Mouse (Mus musculus) R1 (cell line): ENCODE measurements around the gene Arxes1.
"Not testable (repeated sequence)": the region's sequence is repeated elsewhere in the genome, so short reads cannot be mapped to it uniquely, and the experiment has no call there.

Experiments
- DNase-seq: peaks from one replicate; pipeline ENCODE4 v3.0.0-alpha.2; 2018; ENCODE audit warnings: low read depth, low spot score

Gene Arxes1

DNA sequence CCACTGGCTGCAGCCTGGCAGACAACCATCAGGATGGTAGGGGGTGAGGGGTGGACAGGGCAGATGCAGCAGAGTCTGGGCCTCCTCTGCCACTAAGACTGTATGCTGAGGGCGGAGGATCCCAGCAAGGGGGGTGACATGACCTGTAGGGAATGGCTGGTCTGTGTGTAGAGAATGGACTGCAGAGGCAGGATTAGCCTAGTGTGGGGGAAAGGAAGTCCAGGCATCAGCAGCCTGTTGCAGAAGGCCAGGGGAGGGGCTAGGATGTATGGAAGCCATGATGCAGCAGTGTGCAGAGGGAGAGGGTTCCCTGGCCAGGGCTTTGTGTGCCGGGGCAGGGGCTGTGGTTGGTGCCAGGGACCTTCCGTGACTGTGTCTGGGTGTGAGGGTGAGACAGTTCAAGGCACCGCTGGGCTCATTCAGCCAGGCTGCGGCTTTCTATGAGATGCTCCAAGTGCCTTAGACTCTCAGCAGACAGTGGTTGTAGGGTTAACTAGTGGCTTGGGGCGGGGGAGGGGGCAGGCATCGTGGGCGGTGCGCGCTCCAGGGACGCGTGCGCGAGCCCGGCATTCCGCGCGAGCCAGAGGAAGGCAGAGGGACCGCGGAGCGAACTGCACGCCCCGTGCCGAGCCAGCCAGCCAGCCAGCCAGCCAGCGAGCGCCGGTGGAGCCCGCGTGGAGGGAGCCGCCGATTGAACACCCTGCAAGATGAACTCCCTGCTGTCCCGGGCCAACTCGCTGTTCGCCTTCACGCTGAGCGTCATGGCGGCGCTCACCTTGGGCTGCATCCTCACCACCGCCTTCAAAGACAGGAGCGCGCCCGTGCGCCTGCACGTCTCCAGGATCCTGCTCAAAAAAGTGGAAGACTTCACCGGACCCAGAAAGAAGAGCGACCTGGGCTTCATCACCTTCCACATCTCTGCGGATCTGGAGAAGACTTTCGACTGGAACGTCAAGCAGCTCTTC is at the start of gene Arxes1:
Gene Arxes1 (plus strand): TSS at position 569 of the 965 bp plus-strand sequence.
- DNase-seq = peak; percentile 31

DNA sequence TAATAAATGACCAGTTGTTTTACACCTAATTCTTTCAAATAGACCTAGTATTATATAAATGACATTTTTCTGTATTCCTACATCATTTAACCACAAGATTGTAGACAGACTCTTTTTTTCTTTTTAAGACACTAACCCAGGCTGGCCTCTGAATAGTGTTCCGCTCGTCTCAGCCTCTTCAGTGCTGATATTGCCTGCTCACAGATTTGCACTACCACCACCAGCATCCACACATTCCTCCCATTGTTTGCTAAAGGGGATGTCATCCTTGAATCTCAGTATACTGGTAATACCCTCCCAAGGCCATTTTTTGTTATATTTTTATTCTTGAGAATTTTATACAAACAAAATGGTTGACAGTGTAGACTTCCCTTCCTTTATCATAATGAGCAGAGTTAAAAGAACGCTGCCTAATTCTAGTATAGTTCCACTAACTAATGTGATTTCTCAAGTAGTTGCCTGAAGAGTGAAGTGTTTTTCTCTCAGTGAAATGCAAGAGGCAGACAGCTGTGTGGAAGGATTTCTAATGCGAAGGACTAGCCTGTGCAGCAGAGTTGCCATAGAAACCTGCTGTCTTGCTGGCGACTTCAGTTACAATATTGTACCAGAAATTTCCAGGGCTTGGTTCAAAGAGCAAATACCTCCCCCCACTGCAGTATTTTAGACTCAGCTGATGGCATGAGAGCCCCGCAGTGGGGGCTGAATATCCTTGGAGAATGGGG is 48.5 kb upstream of the Arxes1 start:
- no peak for DNase-seq

DNA sequence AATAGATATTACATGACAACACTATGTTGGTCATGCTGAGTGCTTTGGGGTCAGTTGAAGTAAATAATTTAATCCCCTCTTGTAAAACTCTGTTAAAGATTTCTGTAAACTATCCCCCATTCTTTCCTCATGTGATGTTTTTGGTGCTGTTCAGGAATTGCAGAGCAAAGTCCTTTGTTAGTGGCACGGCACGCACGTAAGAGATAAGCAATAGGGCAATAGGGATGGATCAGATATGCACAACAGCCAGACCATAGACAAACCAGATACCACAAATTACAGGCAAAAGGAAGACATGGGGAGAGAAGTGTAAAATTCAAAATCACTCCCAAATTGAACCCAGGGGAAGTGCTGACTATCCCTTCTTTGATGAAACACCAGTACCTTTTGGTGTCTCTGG is 46.9 kb upstream of the Arxes1 start:
- no peak for DNase-seq

DNA sequence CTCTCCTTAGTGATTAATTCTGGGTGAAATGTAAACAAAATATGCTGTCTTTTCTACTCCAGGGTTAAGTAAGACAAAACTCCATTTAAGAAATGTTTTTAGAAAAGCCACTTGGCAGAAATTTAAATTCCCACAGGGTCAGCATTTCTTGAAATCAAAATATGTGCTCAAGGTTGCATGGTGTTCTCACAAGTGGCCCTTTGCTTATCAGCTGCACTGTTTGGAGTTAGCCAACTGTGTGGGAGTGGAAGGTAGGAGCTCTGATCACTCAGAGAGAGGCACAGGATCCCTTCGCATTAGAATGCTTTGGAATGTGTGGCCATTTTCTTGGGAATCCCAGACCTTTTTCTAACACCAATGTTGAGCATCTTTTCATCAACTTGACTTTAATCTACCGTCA is 42.5 kb upstream of the Arxes1 start:
- no peak for DNase-seq

DNA sequence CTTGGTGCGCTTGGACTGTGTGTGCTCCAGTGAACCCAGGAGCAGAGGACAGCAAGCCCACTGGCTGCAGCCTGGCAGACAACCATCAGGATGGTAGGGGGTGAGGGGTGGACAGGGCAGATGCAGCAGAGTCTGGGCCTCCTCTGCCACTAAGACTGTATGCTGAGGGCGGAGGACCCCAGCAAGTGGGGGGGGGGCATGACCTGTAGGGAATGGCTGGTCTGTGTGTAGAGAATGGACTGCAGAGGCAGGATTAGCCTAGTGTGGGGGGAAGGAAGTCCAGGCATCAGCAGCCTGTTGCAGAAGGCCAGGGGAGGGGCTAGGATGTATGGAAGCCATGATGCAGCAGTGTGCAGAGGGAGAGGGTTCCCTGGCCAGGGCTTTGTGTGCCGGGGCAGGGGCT is 40.0 kb upstream of the Arxes1 start:
- peak; percentile 36 for DNase-seq

DNA sequence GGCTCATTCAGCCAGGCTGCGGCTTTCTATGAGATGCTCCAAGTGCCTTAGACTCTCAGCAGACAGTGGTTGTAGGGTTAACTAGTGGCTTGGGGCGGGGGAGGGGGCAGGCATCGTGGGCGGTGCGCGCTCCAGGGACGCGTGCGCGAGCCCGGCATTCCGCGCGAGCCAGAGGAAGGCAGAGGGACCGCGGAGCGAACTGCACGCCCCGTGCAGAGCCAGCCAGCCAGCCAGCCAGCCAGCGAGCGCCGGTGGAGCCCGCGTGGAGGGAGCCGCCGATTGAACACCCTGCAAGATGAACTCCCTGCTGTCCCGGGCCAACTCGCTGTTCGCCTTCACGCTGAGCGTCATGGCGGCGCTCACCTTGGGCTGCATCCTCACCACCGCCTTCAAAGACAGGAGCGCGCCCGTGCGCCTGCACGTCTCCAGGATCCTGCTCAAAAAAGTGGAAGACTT is 39.5 kb upstream of the Arxes1 start, which contains the start of gene Arxes2:
Gene Arxes2 (plus strand): TSS at position 161 of the 456 bp plus-strand sequence.
- DNase-seq = not testable (repeated sequence)

DNA sequence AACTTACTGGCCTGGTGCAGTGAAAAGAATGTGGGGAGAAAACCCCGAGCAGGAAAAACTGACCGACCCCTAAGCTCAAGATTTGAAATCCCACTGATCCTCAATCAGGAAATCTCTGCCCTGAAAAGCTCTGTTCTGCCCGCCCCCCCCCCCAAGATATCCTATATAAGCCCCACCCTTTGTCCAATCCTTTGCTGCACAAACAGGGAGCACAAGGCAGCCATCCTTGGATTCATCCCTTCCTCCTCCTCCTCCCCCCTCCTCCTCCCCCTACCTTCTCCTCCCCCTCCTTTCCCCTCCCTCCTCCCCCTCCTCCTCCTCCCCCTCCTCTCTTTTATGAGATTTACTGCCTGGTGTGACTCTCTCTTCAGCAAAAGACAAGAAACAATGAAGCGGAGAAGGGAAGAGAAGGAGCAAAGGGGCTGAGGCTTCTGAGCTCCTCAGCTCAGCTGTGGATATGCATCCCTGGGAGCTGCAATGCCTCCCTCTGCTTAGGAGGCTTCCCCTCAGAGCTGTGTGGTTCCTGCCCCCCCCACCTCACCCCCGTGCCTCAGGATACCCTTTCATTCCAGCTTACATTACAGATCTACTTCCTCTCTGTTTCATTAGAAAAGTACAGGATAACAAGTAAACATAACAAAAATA is 25.8 kb upstream of the Arxes1 start:
- no peak for DNase-seq

DNA sequence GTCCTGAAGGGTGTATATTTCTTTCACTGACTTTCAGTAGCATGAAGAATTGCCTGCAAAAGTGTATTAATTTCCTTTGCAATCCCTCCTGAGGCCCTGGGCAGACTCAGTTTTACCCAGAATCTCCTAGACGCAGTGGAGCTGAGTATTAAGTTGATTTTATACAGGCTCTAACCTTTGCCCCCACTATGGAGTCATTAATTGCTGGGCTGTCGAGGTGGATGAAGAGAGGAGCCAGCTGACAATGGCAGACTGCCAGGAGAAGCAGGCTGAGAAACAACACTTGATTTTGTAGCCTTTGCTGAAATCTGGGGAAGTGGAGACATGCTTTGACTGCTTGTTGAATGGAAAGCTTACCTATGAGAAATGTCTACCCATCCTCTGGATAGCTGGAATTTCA is 18.8 kb upstream of the Arxes1 start:
- DNase-seq = no peak

DNA sequence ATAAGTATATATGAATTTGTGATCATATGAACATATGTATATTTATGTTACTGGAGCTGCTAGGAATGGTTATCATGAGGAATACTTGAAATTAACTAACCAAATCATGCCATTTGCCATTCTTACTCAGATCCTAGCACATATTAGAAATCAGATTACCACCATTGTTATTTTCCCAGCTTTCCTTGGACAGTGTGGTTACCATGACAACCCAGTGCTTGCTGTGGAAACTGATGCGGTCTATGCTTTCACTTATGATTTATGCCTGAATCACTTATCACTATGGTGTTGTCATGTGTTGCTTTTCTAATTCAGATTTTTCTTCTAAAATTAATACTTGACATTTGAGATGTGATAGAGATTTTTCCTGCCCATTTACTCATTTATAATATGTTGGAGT is 2.8 kb upstream of the Arxes1 start:
- no peak for DNase-seq

DNA sequence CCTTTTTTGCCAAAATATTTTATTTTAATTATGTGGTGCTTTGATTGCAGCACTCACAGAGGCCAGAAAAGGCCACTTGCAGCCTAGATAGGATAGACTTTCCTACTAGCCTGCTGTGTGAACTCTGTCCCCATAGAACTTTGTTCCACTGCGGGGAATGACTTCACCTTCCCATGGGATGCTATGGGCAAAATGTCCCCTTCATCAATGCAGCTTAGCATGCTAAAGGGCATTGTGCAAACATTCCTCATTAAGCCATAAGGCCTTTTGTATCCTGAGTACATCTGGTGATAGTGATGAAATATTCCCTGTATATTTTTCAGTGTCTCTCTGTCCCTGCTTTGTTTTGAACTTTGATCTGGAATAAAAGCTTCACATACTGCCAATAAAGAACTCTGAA is 10.6 kb downstream of the Arxes1 start:
- DNase-seq = no peak

DNA sequence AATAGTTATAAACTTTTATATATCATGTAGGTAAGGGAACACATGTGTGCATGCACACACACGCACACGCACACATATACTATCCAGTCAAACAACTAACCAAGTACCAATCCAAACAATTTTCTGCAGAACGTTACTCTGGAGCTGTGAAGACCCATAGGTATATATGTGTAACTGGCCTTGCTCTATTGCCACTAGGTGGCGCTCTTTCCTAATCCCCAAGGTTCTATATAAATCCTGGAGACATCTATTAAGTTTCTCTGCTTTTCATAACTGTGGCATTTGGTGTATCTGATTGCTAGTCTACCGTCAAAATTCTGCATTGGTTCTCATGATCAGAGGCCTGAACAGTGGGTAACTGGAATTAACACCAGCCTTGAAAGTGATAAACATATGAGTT is 14.4 kb downstream of the Arxes1 start:
- peak; percentile 63 for DNase-seq

DNA sequence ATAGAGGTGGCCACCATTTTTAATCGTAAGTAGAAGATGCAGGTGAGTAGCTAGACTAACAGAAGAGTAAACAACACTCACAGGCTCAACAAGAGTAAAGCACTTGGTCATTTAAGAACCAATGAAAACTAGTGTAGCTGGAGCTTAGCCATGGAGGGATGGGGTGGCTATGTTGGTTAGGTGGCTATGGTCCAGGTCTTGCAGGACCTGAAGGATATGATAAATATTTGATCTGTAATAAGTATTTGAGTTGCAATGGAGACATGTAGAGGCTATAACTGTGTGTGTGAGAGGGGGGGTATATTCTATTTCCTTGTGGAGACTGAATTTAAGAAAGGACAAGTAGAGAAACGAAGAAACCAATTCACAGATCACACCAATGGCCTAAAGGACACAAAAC is 18.1 kb downstream of the Arxes1 start:
- no peak for DNase-seq

DNA sequence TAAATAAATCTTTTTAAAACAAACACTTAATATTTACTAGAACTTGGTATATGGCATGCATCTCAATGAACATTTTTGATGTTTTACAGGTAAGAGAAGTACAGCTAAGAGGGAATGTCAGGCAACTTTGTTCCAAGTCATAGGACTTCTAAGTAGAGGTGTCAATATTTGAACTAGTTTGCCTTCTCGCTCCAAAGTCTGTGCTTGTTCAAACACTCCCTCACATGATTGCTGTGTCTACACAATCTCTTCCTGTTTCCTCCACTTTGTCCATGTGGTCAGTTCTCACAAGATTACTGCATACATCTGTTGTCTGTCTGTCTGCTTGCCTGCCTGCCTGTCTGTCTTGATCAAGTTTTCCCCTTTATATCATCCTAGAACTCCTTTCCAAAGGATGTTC is 27.5 kb downstream of the Arxes1 start:
- DNase-seq = no peak

DNA sequence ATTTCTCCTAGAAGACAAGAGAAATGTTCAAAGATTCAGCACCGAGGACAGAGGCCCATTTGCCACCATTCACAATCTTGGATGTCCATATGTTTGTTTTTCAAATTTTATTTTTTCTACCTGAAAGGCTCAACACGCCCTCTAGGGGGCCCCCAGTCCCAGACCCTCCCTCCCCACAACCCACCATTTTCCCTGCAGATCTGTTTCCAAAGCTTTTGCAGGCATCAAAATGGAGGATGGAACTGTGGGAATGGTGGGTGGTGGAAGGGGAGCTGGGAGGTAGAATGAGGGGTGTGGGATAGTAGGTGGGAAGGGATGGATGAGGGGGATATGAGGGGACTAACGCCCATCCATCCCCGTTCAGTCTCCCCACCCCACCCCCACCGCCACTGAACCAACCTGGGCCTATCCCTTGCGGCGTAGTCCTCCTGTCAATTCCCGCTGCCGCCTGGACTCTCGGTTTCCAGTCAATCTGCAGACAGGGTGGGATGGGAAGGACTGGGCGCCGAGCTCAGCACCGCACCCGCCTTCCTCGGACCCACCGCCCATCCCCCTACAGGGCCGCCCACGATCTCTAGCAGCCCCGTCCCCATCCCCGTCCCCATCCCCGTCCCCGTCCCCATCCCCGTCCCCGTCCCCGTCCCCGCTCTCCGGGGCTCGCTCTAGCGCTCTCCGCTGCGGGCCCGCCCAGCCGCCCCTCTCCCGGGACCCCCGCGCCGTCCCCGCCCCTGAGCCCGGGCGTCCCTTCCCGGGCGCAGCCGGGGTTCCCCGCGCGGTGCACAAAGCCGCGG is 34.2 kb downstream of the Arxes1 start:
- DNase-seq = peak; percentile 60

DNA sequence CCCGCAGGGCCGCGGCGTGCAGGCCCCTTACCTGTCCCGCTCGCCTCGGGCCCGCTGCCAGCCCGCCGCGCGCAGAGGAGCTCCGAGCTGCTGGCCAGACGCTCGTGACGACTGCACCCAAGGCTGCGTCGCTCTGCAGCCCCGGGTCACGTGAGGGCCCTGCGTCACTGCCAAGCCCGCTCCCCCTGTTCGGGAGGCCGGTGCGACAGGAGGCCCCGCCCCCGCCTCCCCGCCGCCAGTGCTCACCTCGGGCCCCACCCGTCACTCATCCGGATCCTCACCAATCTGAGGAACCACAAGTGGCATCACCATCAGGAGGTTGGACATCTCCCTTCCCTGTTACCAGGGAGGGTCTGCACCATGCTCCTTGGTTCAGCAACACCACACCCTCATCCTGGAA is 34.9 kb downstream of the Arxes1 start, which contains the start of gene Bex2:
Gene Bex2 (minus strand): TSS at position 217 of the 400 bp plus-strand sequence.
- DNase-seq = peak; percentile 35
